Mouse (Mus musculus) embryonic facial prominence, embryonic 13.5 days (tissue): Measurements from ENCODE around the gene Cdc42bpa. TPM values are rescaled to one million over a fixed set of nuclear protein-coding genes. Genes with fewer than 3 reads are reported as not detected.

Source experiments
- ATAC-seq: fragments of 200-750 bp; cut with Nextera tagmentation; 2 replicates; pipeline ENCODE4 v1.8.0; 2017; ENCODE audit warnings: low read depth; ENCODE audit not compliant: insufficient number of reproducible peaks, insufficient read depth, low FRiP score, low TSS enrichment
- H3K27ac ChIP-seq: fragments of 300-500 bp; sonication (generic); 2 replicates; pipeline ENCODE4 v1.5.1; 2015; ENCODE audit warnings: moderate library complexity, mild to moderate bottlenecking, inconsistent platforms
- H3K27me3 ChIP-seq: fragments of 300-500 bp; sonication (generic); 2 replicates; pipeline ENCODE4 v1.6.1; 2015; ENCODE audit warnings: mild to moderate bottlenecking, inconsistent platforms
- H3K36me3 ChIP-seq: fragments of 300-500 bp; sonication (generic); 2 replicates; pipeline ENCODE4 v1.6.1; 2015; ENCODE audit warnings: mild to moderate bottlenecking, inconsistent platforms
- H3K4me1 ChIP-seq: fragments of 300-500 bp; sonication (generic); 2 replicates; pipeline ENCODE4 v1.6.1; 2015; ENCODE audit warnings: inconsistent platforms
- H3K4me2 ChIP-seq: fragments of 300-500 bp; sonication (generic); 2 replicates; pipeline ENCODE4 v1.6.1; 2015; ENCODE audit warnings: moderate library complexity, mild to moderate bottlenecking, inconsistent platforms
- H3K4me3 ChIP-seq: fragments of 300-500 bp; sonication (generic); 2 replicates; pipeline ENCODE4 v1.5.1; 2015; ENCODE audit warnings: mild to moderate bottlenecking, inconsistent platforms
- H3K9ac ChIP-seq: fragments of 300-500 bp; sonication (generic); 2 replicates; pipeline ENCODE4 v1.6.1; 2015; ENCODE audit warnings: mild to moderate bottlenecking, inconsistent platforms
- H3K9me3 ChIP-seq: fragments of 300-500 bp; sonication (generic); 2 replicates; pipeline ENCODE4 v1.6.1; 2016; ENCODE audit warnings: inconsistent platforms
- WGBS: fragments of 180-500 bp; shearing (Covaris S2); methylation state at CpG from one replicate; pipeline ENCODE4 v1.1.7; 2015; ENCODE audit warnings: mixed read lengths; 5-methylcytosine and 5-hydroxymethylcytosine counted together
- polyA plus RNA-seq: library from polyadenylated mRNA; unstranded; fragments of >200 nt; fragmentation: Nextera tagmentation; extraction: Ambion mirVana; gene quantifications from 2 replicates; pipeline ENCODE4 v1.2.1, GENCODE M21; 2015

Gene Cdc42bpa
- polyA plus RNA-seq, 1 experiment from 2014 or later: 21.1 TPM

- Histone ChIP-seq H3K4me1 (no peaks in the 10 kb centered on the region), H3K27ac (no peak overlapping the region), H3K9ac (no peak overlapping the region), H3K9me3 (no peaks in the 10 kb centered on the region), H3K36me3 (peaks cover 7% of the 10 kb centered on the region; the same call in 1 of the 2 replicates), H3K4me2 (no peak overlapping the region), H3K4me3 (no peak overlapping the region), H3K27me3 (no peaks in the 10 kb centered on the region)
- ATAC-seq: no peak
- 81% methylated on average over 2 of the region's 2 CpGs for WGBS
Observed at GRCm38 (mm10) chr1:180171883-180172282, 211.6 kb downstream of the Cdc42bpa start.

- H3K36me3 ChIP-seq: peaks cover 5% of the 10 kb centered on the region; the same call in 1 of the 2 replicates
- 89% methylated on average over 4 of the region's 4 CpGs for WGBS
- no peaks in the 10 kb centered on the region for H3K27me3 ChIP-seq
- H3K4me3 ChIP-seq: no peak overlapping the region
- no peak overlapping the region for H3K27ac ChIP-seq
- no peak for ATAC-seq
- no peaks in the 10 kb centered on the region for H3K4me1 ChIP-seq
- H3K4me2 ChIP-seq: no peak overlapping the region
- H3K9ac ChIP-seq: no peak overlapping the region
- no peaks in the 10 kb centered on the region for H3K9me3 ChIP-seq
Observed at GRCm38 (mm10) chr1:180172600-180172999, 212.3 kb downstream of the Cdc42bpa start.

- WGBS: 75% methylated on average over 5 of the region's 5 CpGs
- 0 out of 2 replicates have a peak, but pooled peaks cover under 1% of the 10 kb centered on the region for H3K36me3 ChIP-seq
- no peak overlapping the region for H3K4me3 ChIP-seq
Observed at GRCm38 (mm10) chr1:180173017-180173416, 212.7 kb downstream of the Cdc42bpa start.

GRCm38 (mm10) chr1:180174718-180175117 lies 214.4 kb downstream of the Cdc42bpa start:
- H3K36me3 ChIP-seq: no peaks in the 10 kb centered on the region
- H3K9ac ChIP-seq: no peak overlapping the region
- no peak overlapping the region for H3K4me2 ChIP-seq
- 66% methylated on average over 6 of the region's 6 CpGs for WGBS
- no peak for ATAC-seq
- no peaks in the 10 kb centered on the region for H3K9me3 ChIP-seq
- no peaks in the 10 kb centered on the region for H3K4me1 ChIP-seq
- H3K27ac ChIP-seq: no peak overlapping the region
- H3K27me3 ChIP-seq: no peaks in the 10 kb centered on the region
- H3K4me3 ChIP-seq: no peak overlapping the region

More at GRCm38 (mm10) chr1:180173017-180173416, 212.7 kb downstream of the Cdc42bpa start:
- Histone ChIP-seq H3K4me2 (no peak overlapping the region), H3K27ac (no peak overlapping the region), H3K9ac (no peak overlapping the region), H3K4me1 (no peaks in the 10 kb centered on the region), H3K9me3 (no peaks in the 10 kb centered on the region), H3K27me3 (no peaks in the 10 kb centered on the region)
- ATAC-seq: no peak

- H3K4me2 ChIP-seq: no peak overlapping the region
- H3K4me3 ChIP-seq: no peak overlapping the region
- no peak overlapping the region for H3K9ac ChIP-seq
- no peaks in the 10 kb centered on the region for H3K36me3 ChIP-seq
- H3K27me3 ChIP-seq: no peaks in the 10 kb centered on the region
- no peaks in the 10 kb centered on the region for H3K4me1 ChIP-seq
- H3K27ac ChIP-seq: no peak overlapping the region
- 34% methylated on average over 3 of the region's 3 CpGs for WGBS
- ATAC-seq: no peak
- no peaks in the 10 kb centered on the region for H3K9me3 ChIP-seq
Observed at GRCm38 (mm10) chr1:180175167-180175566, 214.9 kb downstream of the Cdc42bpa start.

GRCm38 (mm10) chr1:180175635-180176034 lies 215.4 kb downstream of the Cdc42bpa start:
- Histone ChIP-seq H3K4me3 (no peak overlapping the region), H3K4me1 (no peaks in the 10 kb centered on the region), H3K9me3 (no peaks in the 10 kb centered on the region), H3K36me3 (no peaks in the 10 kb centered on the region), H3K27me3 (no peaks in the 10 kb centered on the region), H3K9ac (0 out of 2 replicates have a peak overlapping the region, but pooled peaks have one; percentile 6), H3K4me2 (no peak overlapping the region), H3K27ac (no peak overlapping the region)
- ATAC-seq: no peak
- 61% methylated on average over 8 of the region's 8 CpGs for WGBS

- no peak overlapping the region for H3K27ac ChIP-seq
- H3K9me3 ChIP-seq: no peaks in the 10 kb centered on the region
- ATAC-seq: no peak
- WGBS: 9% methylated on average over 1 of the region's 1 CpGs
- H3K4me1 ChIP-seq: no peaks in the 10 kb centered on the region
- H3K9ac ChIP-seq: no peak overlapping the region
- H3K4me2 ChIP-seq: no peak overlapping the region
- no peak overlapping the region for H3K4me3 ChIP-seq
- H3K36me3 ChIP-seq: no peaks in the 10 kb centered on the region
- H3K27me3 ChIP-seq: no peaks in the 10 kb centered on the region
Observed at GRCm38 (mm10) chr1:180176784-180177183, 216.5 kb downstream of the Cdc42bpa start.

GRCm38 (mm10) chr1:180178340-180178739 lies 218.1 kb downstream of the Cdc42bpa start:
- H3K4me3 ChIP-seq: no peak overlapping the region
- no peak for ATAC-seq
- no peak overlapping the region for H3K27ac ChIP-seq
- H3K9ac ChIP-seq: no peak overlapping the region
- no peaks in the 10 kb centered on the region for H3K36me3 ChIP-seq
- H3K4me2 ChIP-seq: no peak overlapping the region
- H3K27me3 ChIP-seq: no peaks in the 10 kb centered on the region
- 84% methylated on average over 9 of the region's 9 CpGs for WGBS
- H3K4me1 ChIP-seq: no peaks in the 10 kb centered on the region
- H3K9me3 ChIP-seq: no peaks in the 10 kb centered on the region

- no peak for ATAC-seq
- no peak overlapping the region for H3K4me3 ChIP-seq
- H3K27ac ChIP-seq: no peak overlapping the region
- no peaks in the 10 kb centered on the region for H3K4me1 ChIP-seq
- no peaks in the 10 kb centered on the region for H3K27me3 ChIP-seq
- 90% methylated on average over 4 of the region's 4 CpGs for WGBS
- no peak overlapping the region for H3K9ac ChIP-seq
- H3K9me3 ChIP-seq: no peaks in the 10 kb centered on the region
- no peaks in the 10 kb centered on the region for H3K36me3 ChIP-seq
- H3K4me2 ChIP-seq: no peak overlapping the region
Observed at GRCm38 (mm10) chr1:180179100-180179499, 218.8 kb downstream of the Cdc42bpa start.

- no peak for ATAC-seq
- 71% methylated on average over 2 of the region's 2 CpGs for WGBS
Observed at GRCm38 (mm10) chr1:180179840-180180239, 219.6 kb downstream of the Cdc42bpa start.

GRCm38 (mm10) chr1:180181304-180181965 lies 221.2 kb downstream of the Cdc42bpa start:
- Histone ChIP-seq H3K4me2 (no peak overlapping the region), H3K27me3 (no peaks in the 10 kb centered on the region), H3K9me3 (no peaks in the 10 kb centered on the region), H3K4me1 (no peaks in the 10 kb centered on the region), H3K4me3 (no peak overlapping the region), H3K27ac (no peak overlapping the region), H3K36me3 (no peaks in the 10 kb centered on the region), H3K9ac (no peak overlapping the region)
- no peak for ATAC-seq
- WGBS: 81% methylated on average over 7 of the region's 7 CpGs

More at GRCm38 (mm10) chr1:180179840-180180239, 219.6 kb downstream of the Cdc42bpa start:
- Histone ChIP-seq H3K4me3 (no peak overlapping the region), H3K9me3 (no peaks in the 10 kb centered on the region), H3K4me1 (no peaks in the 10 kb centered on the region), H3K27me3 (no peaks in the 10 kb centered on the region), H3K4me2 (no peak overlapping the region), H3K36me3 (no peaks in the 10 kb centered on the region), H3K27ac (no peak overlapping the region), H3K9ac (no peak overlapping the region)

- Histone ChIP-seq H3K4me3 (no peak overlapping the region), H3K4me1 (no peaks in the 10 kb centered on the region), H3K9me3 (no peaks in the 10 kb centered on the region), H3K4me2 (no peak overlapping the region), H3K27me3 (no peaks in the 10 kb centered on the region), H3K9ac (no peak overlapping the region), H3K27ac (no peak overlapping the region), H3K36me3 (no peaks in the 10 kb centered on the region)
- no peak for ATAC-seq
- 89% methylated on average over 9 of the region's 9 CpGs for WGBS
Observed at GRCm38 (mm10) chr1:180181966-180182319, 221.7 kb downstream of the Cdc42bpa start.
